Mouse (Mus musculus): ENCODE data around the gene 2810408A11Rik. TPM values are rescaled to one million over a fixed set of nuclear protein-coding genes. Genes with fewer than 3 reads are reported as not detected.

Gene 2810408A11Rik
- polyA plus RNA-seq, 1 experiment from 2014 or later = 12.6 TPM

DNA sequence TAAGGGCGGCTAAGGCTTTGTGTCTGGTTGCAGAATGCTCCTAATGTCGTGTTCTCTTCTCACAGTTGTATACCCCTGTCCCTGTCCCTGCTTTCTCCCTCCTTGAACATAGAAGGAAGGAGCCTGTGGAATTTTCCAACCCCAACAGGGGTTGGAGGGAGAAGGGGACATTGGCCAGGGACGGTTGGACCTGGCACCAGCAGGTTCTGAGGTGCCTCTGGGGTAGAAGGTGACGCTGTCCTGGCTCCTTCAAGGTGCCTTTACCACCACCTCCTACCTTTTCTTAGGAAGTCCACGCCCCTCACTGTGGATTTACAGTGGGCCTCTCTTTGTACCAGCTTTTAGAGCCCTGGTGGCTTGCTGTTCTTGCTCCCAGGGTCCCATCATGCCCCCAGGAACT, 37.0 kb upstream of the 2810408A11Rik start:
- WGBS = 72% methylated on average over 5 of the region's 5 CpGs
- Histone ChIP-seq H3K4me2 (0 out of 2 replicates have a peak overlapping the region, but pooled peaks have one; percentile 100), H3K27me3 (peaks cover 34% of the 10 kb centered on the region), H3K9ac (no peak overlapping the region), H3K9me3 (replicated peaks) (no peaks in the 10 kb centered on the region), H3K27ac (peak overlapping the region; percentile 37), H3K36me3 (peaks cover 11% of the 10 kb centered on the region), H3K4me1 (peaks cover 54% of the 10 kb centered on the region), H3K4me3 (replicated peaks) (no peak overlapping the region)
- no peak for ATAC-seq (replicated peaks; ENCODE audit: low FRiP score)

DNA sequence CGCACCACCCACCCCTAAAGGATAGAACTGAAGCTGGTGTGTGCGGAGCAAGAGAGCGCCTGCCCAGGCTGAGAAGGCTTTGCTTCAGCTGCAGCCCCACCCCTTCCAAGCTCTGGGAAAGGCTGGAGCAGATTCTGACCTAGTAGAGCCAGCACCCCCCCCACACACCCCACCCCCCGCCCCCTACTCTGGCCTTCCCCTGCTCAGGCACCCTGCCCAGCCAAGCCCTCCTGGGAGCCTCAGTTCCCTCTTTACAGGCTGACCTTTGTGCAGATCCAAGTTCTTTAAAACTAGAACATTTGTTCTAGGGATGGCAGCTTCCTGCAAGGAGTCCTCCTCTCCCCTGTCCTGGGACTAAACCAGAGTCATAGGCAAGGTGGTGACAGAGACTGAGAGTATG, 36.6 kb upstream of the 2810408A11Rik start:
- Histone ChIP-seq H3K27ac (peak overlapping the region; percentile 37), H3K4me3 (replicated peaks) (0 out of 2 replicates have a peak overlapping the region, but pooled peaks have one; percentile 57), H3K9me3 (replicated peaks) (no peaks in the 10 kb centered on the region), H3K27me3 (peaks cover 34% of the 10 kb centered on the region), H3K4me2 (peak overlapping the region; percentile 100), H3K36me3 (peaks cover 7% of the 10 kb centered on the region; the same call in 1 of the 2 replicates), H3K4me1 (peaks cover 54% of the 10 kb centered on the region), H3K9ac (no peak overlapping the region)
- ATAC-seq (replicated peaks; ENCODE audit: low FRiP score) = no peak
- WGBS = 39% methylated on average over 4 of the region's 4 CpGs

DNA sequence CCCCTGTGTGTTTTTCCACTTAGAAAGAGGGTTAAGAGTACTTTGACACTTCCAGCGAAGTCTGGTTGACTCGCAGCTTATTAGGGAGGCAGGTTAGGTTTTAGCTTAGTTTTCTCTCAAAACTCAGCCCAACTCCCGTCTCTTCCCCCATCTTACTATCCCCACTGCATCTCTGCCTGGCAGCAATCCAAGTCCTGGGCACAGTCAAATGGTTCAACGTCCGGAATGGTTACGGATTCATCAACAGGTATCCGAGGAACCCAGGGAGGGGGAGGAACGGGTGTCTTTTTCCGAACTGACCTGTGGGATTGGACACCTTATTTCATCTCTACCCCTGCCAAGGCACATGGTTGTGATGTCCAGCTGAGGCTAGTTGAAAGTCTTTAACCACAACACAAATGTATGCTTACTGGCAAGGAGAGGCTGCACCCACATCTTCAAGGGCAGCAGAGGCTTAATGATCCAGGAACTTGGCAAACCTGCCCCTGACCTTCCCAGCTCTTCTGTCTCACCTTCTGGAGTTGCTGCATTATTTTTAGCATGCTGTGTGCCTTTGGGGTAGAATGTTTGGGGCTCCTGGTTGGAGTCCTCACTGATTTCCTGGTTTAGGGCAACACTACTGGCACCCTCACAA, 36.0 kb upstream of the 2810408A11Rik start:
- H3K27ac ChIP-seq = peak overlapping the region; percentile 11; the same call in 1 of the 2 replicates
- no peak for ATAC-seq (replicated peaks; ENCODE audit: low FRiP score)
- WGBS = 25% methylated on average over 9 of the region's 9 CpGs

DNA sequence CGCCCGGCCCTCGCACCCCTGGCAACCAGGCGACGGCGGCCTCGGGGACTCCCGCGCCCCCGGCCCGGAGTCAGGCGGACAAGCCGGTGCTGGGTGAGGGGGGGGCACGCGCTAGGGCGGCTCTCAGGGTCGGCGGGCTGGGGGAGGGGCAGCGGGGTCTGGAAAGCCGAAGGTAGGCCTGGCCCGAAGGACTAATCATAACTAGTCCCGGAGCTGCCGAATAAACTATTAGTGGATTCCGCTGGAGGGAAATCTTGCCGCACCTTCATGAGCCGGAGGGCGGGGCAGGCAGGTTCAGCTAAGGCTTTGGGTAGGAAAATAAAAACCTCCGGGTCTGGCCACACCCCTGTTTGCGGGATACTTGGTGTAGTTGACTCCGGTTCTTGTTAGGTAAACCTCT, 35.4 kb upstream of the 2810408A11Rik start:
- Histone ChIP-seq H3K9me3 (replicated peaks) (no peaks in the 10 kb centered on the region), H3K27me3 (peaks cover 34% of the 10 kb centered on the region), H3K27ac (peak overlapping the region; percentile 37; the same call in 1 of the 2 replicates), H3K4me3 (replicated peaks) (peak overlapping the region; percentile 57), H3K4me2 (peak overlapping the region; percentile 100), H3K36me3 (0 out of 2 replicates have a peak, but pooled peaks cover 4% of the 10 kb centered on the region), H3K4me1 (peaks cover 54% of the 10 kb centered on the region), H3K9ac (peak overlapping the region; percentile 60)
- under 1% methylated on average over 30 of the region's 30 CpGs for WGBS
- 0 out of 2 replicates have a peak, but pooled peaks have one; percentile 7 for ATAC-seq (replicated peaks; ENCODE audit: low FRiP score)

More for the DNA sequence above, 36.0 kb upstream of the 2810408A11Rik start:
- Histone ChIP-seq H3K36me3 (0 out of 2 replicates have a peak, but pooled peaks cover 7% of the 10 kb centered on the region), H3K4me1 (peaks cover 54% of the 10 kb centered on the region), H3K9ac (no peak overlapping the region), H3K4me2 (peak overlapping the region; percentile 100), H3K27me3 (peaks cover 34% of the 10 kb centered on the region), H3K4me3 (replicated peaks) (peak overlapping the region; percentile 57), H3K9me3 (replicated peaks) (no peaks in the 10 kb centered on the region)

DNA sequence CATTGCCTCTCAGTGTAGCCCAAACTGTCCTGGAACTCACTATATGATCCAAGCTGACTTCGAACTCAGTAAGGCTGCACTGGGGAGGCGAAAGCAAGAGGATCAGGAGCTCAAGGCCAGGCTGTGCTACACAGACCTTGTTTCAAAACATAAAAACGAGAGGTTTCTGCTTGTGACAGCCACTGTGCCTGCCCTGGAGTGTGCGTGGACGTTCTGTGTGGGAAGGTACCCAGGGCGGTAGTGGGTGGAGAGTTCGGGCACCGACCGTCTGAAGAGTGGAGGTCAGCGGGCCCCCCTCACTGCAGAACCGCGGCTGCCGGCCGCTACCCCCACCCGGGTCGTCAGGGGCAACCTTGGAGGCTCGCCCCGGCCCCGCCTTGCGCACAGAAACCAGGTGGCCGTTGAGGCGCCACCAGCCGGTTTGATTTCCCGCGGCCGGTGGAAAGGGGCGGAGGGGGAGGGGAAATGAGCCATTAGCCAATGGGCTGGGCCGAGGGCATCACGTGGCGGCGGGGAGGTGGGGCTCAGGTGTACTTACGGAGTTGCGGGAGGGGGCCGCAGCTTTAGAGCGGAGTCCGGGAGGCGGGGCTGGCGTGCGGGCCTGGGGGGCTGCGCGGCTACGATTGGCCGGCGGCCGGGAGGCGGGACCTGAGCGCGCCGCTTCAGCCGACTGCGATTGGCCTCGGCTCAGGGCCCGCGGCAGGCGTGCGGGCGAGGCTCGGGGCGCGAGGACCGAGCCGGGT, 34.5 kb upstream of the 2810408A11Rik start, which contains the start of gene Ybx2:
Gene Ybx2, plus strand, starts transcription at position 660 of the 743 bp plus-strand sequence.
- Histone ChIP-seq H3K4me1 (peaks cover 54% of the 10 kb centered on the region), H3K27ac (peak within 1 kb of the TSS; percentile 42; the same call in 1 of the 2 replicates), H3K9me3 (replicated peaks) (no peaks in the 10 kb centered on the region), H3K4me3 (replicated peaks) (peak within 1 kb of the TSS; percentile 57), H3K9ac (peak within 1 kb of the TSS; percentile 60), H3K36me3 (0 out of 2 replicates have a peak, but pooled peaks cover 3% of the 10 kb centered on the region), H3K27me3 (peaks cover 34% of the 10 kb centered on the region), H3K4me2 (peak within 1 kb of the TSS; percentile 100)
- WGBS = 1% methylated on average over 48 of the region's 62 CpGs
- peak; percentile 89 for ATAC-seq (replicated peaks; ENCODE audit: low FRiP score)

DNA sequence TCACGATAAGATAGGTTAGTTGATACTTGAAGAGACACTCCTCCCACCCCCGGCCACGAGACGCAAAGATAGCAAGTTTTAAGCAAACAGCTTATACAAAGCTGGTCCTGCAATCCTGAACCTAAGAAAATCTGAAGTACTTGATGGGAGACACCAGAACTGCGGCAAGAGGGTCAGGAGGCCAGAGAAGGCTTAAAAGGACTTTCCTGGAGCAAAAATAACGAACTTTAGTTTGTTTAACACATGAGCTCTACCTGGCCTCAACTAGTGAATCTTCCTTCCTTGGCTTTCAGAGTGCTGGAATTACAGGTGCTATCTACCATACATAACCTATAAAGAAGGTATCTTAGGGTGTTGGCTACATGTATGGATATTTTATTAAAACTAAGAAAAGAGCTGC, 33.9 kb upstream of the 2810408A11Rik start:
- H3K4me2 ChIP-seq = peak overlapping the region; percentile 100
- peaks cover 34% of the 10 kb centered on the region for H3K27me3 ChIP-seq
- peak overlapping the region; percentile 25; the same call in 1 of the 2 replicates for H3K4me3 ChIP-seq (replicated peaks)
- no peak for ATAC-seq (replicated peaks; ENCODE audit: low FRiP score)
- 14% methylated on average over 6 of the region's 6 CpGs for WGBS
- H3K9ac ChIP-seq = no peak overlapping the region
- no peaks in the 10 kb centered on the region for H3K9me3 ChIP-seq (replicated peaks)
- no peaks in the 10 kb centered on the region for H3K36me3 ChIP-seq
- H3K27ac ChIP-seq = no peak overlapping the region
- peaks cover 54% of the 10 kb centered on the region for H3K4me1 ChIP-seq

DNA sequence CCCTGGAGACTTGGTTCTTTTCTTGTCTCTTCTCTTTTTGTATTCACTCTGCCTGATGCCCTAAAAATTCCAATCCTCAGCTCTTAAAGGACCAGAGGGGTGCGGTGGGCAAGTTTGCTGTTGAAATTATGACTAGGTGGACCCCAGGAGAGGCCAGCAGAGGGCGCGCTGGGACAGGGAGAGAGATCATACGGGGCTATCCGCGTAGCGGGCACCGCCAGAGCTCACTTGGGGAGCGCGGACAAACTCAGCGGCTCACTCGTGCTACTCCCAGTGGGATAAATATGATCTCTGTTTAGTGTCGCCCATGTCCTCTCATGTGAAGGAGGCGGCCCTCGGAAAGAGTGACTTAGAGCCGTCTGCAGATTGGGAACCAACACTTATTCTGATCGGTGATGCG, 33.4 kb upstream of the 2810408A11Rik start:
- Histone ChIP-seq H3K4me3 (replicated peaks) (peak overlapping the region; percentile 25), H3K27me3 (peaks cover 34% of the 10 kb centered on the region), H3K4me2 (peak overlapping the region; percentile 52), H3K9ac (no peak overlapping the region), H3K36me3 (no peaks in the 10 kb centered on the region), H3K4me1 (peaks cover 51% of the 10 kb centered on the region), H3K27ac (no peak overlapping the region), H3K9me3 (replicated peaks) (no peaks in the 10 kb centered on the region)
- WGBS = under 1% methylated on average over 18 of the region's 18 CpGs
- ATAC-seq (replicated peaks; ENCODE audit: low FRiP score) = peak; percentile 47

DNA sequence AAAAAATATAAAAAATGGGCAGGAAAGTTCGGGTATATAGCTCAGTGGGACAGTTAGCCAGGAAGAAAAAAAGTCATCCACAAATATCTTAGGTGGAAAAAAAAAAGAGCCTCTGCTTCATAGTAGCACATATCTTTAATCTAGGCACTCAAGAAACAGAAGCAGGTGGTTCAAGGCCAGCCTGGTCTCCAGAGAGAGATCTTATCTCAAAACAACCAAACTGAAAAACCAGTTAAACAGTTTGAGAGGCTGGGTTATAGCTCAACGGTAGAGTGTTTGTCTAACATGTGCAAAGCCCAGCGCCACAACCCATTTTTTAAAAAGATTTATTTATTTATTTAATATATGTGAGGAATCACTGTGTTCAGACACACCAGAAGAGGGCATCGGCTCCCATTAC, 32.3 kb upstream of the 2810408A11Rik start:
- 73% methylated on average over 4 of the region's 4 CpGs for WGBS
- no peak for ATAC-seq (replicated peaks; ENCODE audit: low FRiP score)

DNA sequence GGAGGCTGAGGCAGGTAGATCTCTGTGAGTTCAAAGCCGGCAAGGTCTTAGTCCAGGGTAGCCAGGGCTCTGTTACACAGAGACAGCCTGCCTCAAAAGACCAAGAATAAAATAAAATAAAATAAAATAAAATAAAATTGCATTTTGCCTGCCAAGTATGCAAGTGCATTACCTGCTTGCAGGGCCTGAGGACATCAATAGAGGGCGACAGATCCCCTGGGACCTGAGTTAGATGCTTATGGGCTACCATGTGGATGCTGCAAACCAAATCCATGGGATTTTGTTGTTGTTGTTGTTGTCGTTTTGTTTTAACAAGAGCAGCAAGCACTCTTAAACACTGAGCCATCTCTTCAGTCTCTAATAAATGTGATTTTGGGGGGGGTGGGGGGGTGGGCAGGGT, 31.5 kb upstream of the 2810408A11Rik start:
- 40% methylated on average over 3 of the region's 3 CpGs for WGBS
- no peak for ATAC-seq (replicated peaks; ENCODE audit: low FRiP score)

More for the DNA sequence above, 32.3 kb upstream of the 2810408A11Rik start:
- H3K27me3 ChIP-seq = peaks cover 28% of the 10 kb centered on the region
- no peak overlapping the region for H3K4me3 ChIP-seq (replicated peaks)
- H3K9ac ChIP-seq = no peak overlapping the region
- H3K36me3 ChIP-seq = no peaks in the 10 kb centered on the region
- H3K4me1 ChIP-seq = peaks cover 41% of the 10 kb centered on the region
- H3K27ac ChIP-seq = no peak overlapping the region
- H3K9me3 ChIP-seq (replicated peaks) = no peaks in the 10 kb centered on the region
- H3K4me2 ChIP-seq = no peak overlapping the region

DNA sequence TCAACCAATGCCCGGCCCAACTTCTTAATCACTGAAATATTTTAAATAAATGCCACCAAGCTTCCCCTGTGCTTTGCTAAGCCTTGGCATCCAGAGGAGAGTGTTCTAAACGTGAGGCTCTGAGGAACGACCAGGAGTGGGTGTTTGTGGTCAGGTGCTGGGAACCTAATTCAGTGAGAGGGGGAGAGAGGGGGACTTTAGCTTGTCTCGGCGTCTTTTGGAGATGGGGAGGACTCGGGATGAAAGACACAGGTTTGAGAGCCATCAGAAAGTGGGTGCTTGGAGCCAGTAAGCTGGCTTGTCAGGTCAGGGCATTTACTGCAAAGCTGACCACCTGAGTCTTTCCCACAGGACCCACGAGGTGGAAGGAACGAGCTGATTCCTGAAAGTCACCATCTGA, 31.0 kb upstream of the 2810408A11Rik start:
- 72% methylated on average over 8 of the region's 8 CpGs for WGBS
- H3K4me1 ChIP-seq = peaks cover 28% of the 10 kb centered on the region
- H3K27me3 ChIP-seq = peaks cover 17% of the 10 kb centered on the region; the same call in 1 of the 2 replicates
- H3K4me3 ChIP-seq (replicated peaks) = no peak overlapping the region
- H3K9me3 ChIP-seq (replicated peaks) = no peaks in the 10 kb centered on the region
- no peak for ATAC-seq (replicated peaks; ENCODE audit: low FRiP score)
- H3K4me2 ChIP-seq = no peak overlapping the region
- no peaks in the 10 kb centered on the region for H3K36me3 ChIP-seq
- H3K9ac ChIP-seq = no peak overlapping the region
- no peak overlapping the region for H3K27ac ChIP-seq

More for the DNA sequence above, 31.5 kb upstream of the 2810408A11Rik start:
- no peak overlapping the region for H3K27ac ChIP-seq
- H3K27me3 ChIP-seq = peaks cover 22% of the 10 kb centered on the region; the same call in 1 of the 2 replicates
- no peak overlapping the region for H3K4me2 ChIP-seq
- H3K4me3 ChIP-seq (replicated peaks) = no peak overlapping the region
- no peak overlapping the region for H3K9ac ChIP-seq
- no peaks in the 10 kb centered on the region for H3K36me3 ChIP-seq
- peaks cover 33% of the 10 kb centered on the region for H3K4me1 ChIP-seq
- no peaks in the 10 kb centered on the region for H3K9me3 ChIP-seq (replicated peaks)

DNA sequence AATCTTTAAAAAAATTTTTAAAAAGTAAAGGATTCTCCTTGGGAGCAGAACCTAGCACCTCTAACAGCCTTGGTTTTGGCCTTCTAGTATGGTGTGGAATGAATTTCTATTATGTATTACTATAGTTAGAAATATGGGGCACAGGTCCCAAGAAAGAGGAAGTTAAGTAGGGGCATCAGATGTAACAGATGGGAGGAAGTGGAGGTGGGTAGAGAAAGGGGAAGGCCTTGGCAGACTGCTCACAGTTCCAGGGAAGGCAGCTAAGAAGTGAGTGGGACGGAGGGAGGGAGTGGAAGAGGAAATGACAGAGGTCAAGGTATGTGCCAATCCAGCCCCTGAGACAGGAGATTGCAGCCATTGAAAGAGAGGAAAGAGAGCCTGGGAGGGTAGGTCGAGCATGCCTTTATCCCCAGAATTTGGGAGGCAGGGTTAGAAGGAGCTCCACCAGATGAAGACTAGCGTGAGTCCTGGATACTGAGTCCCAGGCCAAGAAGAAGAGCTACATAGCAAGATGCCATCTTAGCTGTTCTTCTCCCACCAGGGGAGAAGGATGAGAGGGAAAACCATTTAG, 30.3 kb upstream of the 2810408A11Rik start:
- peaks cover 21% of the 10 kb centered on the region for H3K4me1 ChIP-seq
- H3K4me3 ChIP-seq (replicated peaks) = no peak overlapping the region
- no peaks in the 10 kb centered on the region for H3K9me3 ChIP-seq (replicated peaks)
- H3K9ac ChIP-seq = no peak overlapping the region
- no peaks in the 10 kb centered on the region for H3K36me3 ChIP-seq
- 62% methylated on average over 3 of the region's 3 CpGs for WGBS
- H3K27ac ChIP-seq = no peak overlapping the region
- H3K4me2 ChIP-seq = no peak overlapping the region
- peaks cover 10% of the 10 kb centered on the region; the same call in 1 of the 2 replicates for H3K27me3 ChIP-seq
- ATAC-seq (replicated peaks; ENCODE audit: low FRiP score) = no peak

All from kidney, embryonic 15.5 days (tissue).